Mouse (Mus musculus) CD4-positive naive resting alpha-beta T cell, adult 57 days (primary cell): Measurements from ENCODE around the gene Aen. TPM values are rescaled to one million over a fixed set of nuclear protein-coding genes. Genes with fewer than 3 reads are reported as not detected.

Experiments
- total RNA-seq: library from RNA; stranded (reverse); gene quantifications from one replicate; pipeline ENCODE4 v1.2.4, GENCODE M21; 2023

The Aen gene
- 31.2 TPM for total RNA-seq

DNA sequence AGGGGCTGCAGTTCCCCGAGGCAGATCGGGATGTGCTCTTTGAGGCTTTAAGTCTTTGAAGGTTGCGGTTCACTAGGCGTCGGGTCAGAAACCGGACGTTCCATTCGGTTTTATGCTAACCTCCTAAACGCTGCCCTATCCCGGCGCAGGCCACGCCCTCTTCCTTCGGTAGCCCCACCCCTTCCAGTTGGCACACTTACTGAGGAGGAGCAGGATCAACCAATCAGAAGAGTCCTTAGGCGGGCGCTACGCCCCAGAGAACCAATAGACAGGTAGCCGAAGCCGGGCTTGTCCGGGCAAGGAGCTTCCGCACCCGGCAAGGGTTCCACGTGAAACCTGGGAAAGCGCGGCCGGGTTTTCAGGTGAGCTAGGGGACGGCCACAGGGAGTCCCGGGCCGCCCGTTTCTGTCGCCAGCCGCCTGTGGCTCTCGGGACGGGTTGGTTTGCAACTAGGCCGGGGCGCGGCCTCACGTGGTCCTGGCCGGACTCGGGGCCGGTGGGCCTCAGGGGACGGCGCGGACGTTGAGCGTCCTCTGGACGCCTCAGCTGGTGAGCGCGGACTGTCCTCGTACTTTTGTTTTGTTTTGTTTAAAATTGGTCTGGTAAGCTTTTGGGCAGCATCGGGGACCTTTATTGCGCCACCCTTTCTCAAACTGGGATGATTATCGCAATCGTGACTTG is at the start of gene Aen:
TSS of gene Aen (plus strand) at position 202 of the 681 bp plus-strand sequence.

DNA sequence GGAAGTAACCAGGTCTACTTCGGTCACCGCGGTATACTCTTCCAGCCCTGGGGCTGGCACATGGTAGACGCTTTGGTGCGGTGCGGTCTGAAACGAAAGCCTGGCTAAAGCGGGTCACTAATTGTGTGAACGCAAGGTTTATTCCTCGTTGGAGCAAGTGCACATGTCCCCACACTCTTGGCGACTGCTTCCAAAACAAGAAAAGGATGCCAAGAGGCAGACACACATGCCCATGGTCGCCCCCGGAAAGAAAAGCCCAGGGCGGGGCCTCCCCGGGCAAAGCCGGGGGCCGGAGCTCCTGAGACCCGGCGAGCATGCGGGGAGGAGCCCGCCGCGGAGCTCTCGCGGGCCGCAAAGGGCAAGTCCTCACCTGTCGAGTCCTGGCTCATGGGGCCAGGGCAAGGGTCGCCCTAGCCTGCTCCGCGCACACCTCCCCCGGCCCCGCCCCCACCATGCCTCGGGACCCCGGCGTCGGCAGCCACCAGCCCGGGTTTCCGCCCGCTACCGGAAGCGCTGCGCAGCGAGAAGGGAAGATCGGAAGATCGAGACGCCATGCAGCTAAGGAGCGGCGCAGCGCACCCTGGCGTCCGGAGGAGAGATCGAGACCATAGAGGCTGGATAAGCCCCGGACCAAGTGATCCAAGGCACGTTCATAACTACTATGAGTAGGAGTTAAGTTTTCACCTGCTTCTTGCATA is 48.8 kb upstream of the Aen start, which contains the start of gene Det1:
TSS of gene Det1 (minus strand) at position 527 of the 698 bp plus-strand sequence.

DNA sequence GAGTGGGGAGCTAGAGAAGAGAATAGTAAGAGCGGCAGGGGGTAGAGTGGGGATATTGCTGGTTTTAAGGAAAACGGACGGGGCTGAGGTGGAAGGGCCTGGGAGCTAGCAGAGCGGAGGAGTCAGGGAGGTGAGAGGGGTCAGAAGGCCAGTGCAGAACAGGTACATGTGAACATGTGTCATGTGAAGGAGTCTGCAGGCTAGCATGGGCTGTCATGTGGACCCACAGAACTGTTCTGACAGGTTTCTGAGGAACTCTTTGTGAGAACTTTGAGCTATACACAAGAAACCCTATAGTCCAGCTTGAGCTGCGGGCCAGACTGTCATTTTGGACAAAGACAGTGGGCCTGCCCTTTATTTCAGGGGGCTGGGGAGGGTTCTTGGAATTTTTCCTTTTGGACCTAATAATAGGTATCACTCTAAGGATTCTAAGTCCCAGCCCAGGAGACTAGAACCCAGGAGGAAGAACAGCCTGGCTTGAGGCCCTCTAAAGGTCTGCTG is 17.4 kb downstream of the Aen start, which contains the start of gene Isg20:
TSS of gene Isg20 (plus strand) at position 451 of the 501 bp plus-strand sequence.

Other genes with a start within 250 kb of the Aen start
- gene Ntrk3, start 157.8 kb upstream of the Aen start, total RNA-seq: 17.9 TPM
- 30.0 TPM for gene Mrps11, start 112.7 kb upstream of the Aen start, total RNA-seq
- gene Mrpl46, start 112.3 kb upstream of the Aen start, total RNA-seq: 27.7 TPM
- 18.4 TPM for gene Det1, start 48.6 kb upstream of the Aen start, total RNA-seq
- gene Isg20, start 17.6 kb downstream of the Aen start, total RNA-seq: 16.0 TPM
- gene Acan, start 157.6 kb downstream of the Aen start, total RNA-seq: not detected
- gene Hapln3, start 235.2 kb downstream of the Aen start, total RNA-seq: not detected